Mouse (Mus musculus) ES-Bruce4 (cell line): ENCODE measurements around the gene Trappc5. TPM values are rescaled to one million over a fixed set of nuclear protein-coding genes. Genes with fewer than 3 reads are reported as not detected.
A peak's percentile ranks its signal among the peaks of the same experiment; 100 is the strongest.

Experiments used
- H3K27ac ChIP-seq: 2 replicates; pipeline ENCODE4 v1.5.1; 2012; ENCODE audit warnings: low read length, inconsistent platforms; ENCODE audit not compliant: insufficient read depth
- H3K27me3 ChIP-seq: 2 replicates; pipeline ENCODE4 v1.6.1; 2012; ENCODE audit warnings: mild to moderate bottlenecking, low read length, inconsistent platforms; ENCODE audit not compliant: control insufficient read depth, poor library complexity, insufficient read depth, severe bottlenecking
- H3K36me3 ChIP-seq: 2 replicates; pipeline ENCODE4 v1.6.1; 2012; ENCODE audit warnings: inconsistent platforms, mild to moderate bottlenecking, low read length, moderate library complexity; ENCODE audit not compliant: control insufficient read depth, poor library complexity, insufficient read depth, severe bottlenecking
- H3K4me1 ChIP-seq: one replicate; pipeline ENCODE4 v1.8.1; 2011; ENCODE audit warnings: low read length; ENCODE audit not compliant: control insufficient read depth, insufficient read depth
- H3K4me3 ChIP-seq: 2 replicates; pipeline ENCODE4 v1.5.1; 2011; ENCODE audit warnings: low read depth, mild to moderate bottlenecking, low read length
- H3K9ac ChIP-seq: 2 replicates; pipeline ENCODE4 v1.6.1; 2012; ENCODE audit warnings: low read depth, mild to moderate bottlenecking, inconsistent platforms; ENCODE audit not compliant: poor library complexity, severe bottlenecking
- H3K9me3 ChIP-seq: replicated peaks from 2 replicates; pipeline ENCODE4 v1.6.1; 2012; ENCODE audit warnings: mild to moderate bottlenecking, low read length, inconsistent platforms; ENCODE audit not compliant: control insufficient read depth, poor library complexity, insufficient read depth, severe bottlenecking
- CTCF ChIP-seq: IDR thresholded peaks from one replicate; pipeline ENCODE4 v1.8.1; 2011; ENCODE audit warnings: low read depth, low read length
- EP300 ChIP-seq: IDR thresholded peaks from 2 replicates; pipeline ENCODE4 v1.6.1; 2011; ENCODE audit warnings: low read depth, low read length; ENCODE audit not compliant: insufficient read depth
- POLR2A ChIP-seq: IDR thresholded peaks from one replicate; pipeline ENCODE4 v1.8.1; 2011; ENCODE audit warnings: low read length; ENCODE audit not compliant: insufficient read depth
- polyA plus RNA-seq: library from polyadenylated mRNA; stranded (reverse); fragments of >200 nt; gene quantifications from 2 replicates; pipeline ENCODE4 v1.2.4, GENCODE M21; 2011; ENCODE audit warnings: low read depth; ENCODE audit not compliant: missing spikeins, insufficient read depth, insufficient read length

Trappc5 gene
- polyA plus RNA-seq, 1 experiment = 18.2 TPM

DNA sequence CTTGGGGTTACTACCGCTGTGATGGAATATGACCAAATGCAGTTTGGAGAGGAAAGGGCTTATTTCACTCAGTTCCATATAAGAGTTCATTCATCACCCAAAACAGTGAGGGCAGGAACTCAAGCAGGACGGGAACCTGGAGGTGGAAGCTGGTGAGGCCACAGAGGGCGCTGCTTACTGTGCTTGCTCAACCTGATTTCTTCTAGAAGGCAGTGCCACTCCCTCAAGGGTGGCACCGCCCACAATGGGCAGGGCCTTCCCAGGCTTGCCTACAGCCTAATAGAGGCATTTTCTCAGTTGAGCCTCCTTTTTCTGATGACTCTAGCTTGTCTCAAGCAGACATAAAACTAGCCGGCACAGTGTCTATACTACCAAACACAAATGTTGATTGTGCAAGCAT is 30.3 kb upstream of the Trappc5 start:
- H3K9ac ChIP-seq = no peak overlapping the region
- no peak overlapping the region for H3K27ac ChIP-seq
- TF ChIP-seq POLR2A (no peak), CTCF (peak; percentile 66)
- H3K27me3 ChIP-seq = no peaks in the 10 kb centered on the region
- no peaks in the 10 kb centered on the region for H3K4me1 ChIP-seq
- no peaks in the 10 kb centered on the region for H3K9me3 ChIP-seq
- H3K36me3 ChIP-seq = 0 out of 2 replicates have a peak, but pooled peaks cover 4% of the 10 kb centered on the region
- no peak overlapping the region for H3K4me3 ChIP-seq

DNA sequence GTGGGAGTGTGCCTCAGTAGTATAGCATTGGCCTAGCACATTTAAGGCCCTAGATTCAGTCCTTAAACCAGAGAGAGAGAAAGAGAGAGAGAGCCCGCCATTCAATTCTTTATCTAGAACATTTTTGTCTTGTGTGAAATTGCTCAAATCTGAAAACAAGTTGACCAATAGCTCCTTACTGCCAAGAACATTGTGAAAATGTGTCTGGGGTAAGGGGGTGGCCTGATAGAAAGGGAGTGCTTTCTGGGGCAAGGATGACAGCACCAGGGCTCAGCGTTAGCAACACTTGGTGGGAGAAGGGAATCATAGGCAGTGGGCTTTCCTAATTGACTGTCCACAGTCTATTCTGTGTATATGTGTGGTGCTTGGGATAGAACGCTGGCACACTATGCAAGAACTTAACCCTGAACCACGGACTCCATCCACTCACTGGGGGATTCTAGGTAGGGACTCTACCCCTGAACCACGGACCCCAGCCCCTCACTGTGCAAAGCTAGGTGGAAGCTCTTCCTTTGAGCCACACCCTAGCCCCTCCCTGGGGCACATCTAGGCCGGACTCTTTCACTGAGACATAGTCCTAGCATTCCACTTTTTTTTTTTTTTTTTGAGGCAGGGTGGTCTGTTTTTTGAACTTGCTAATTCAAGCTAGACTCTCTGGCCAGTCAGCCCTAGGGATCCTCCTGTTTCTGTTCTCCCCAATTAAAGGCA is 29.1 kb upstream of the Trappc5 start:
- no peak overlapping the region for H3K4me3 ChIP-seq
- no peaks in the 10 kb centered on the region for H3K4me1 ChIP-seq
- TF ChIP-seq POLR2A (no peak), EP300 (no peak), CTCF (no peak)
- no peaks in the 10 kb centered on the region for H3K9me3 ChIP-seq
- H3K36me3 ChIP-seq = no peaks in the 10 kb centered on the region
- H3K27ac ChIP-seq = no peak overlapping the region; the same call in 1 of the 2 replicates
- no peaks in the 10 kb centered on the region for H3K27me3 ChIP-seq
- H3K9ac ChIP-seq = no peak overlapping the region

DNA sequence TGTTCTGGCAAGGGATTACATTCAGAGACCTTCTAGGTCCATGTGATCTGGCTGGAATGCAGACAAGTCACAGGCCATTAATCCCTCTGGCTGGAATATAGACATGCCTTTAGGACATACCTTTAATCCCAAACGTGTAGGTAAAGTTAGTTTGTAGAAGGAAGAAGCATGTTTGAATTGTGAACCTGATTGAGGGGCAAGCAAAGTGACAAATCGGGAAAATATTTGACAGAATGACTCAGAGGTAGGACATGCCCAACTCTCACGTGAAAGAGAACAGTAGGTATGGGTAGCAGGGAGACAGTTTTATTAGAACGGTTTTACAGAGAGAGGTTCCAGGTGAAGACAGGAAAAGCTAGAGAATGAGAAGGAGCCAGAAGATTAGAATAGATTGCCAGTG is 28.5 kb upstream of the Trappc5 start:
- Histone ChIP-seq H3K9me3 (no peaks in the 10 kb centered on the region), H3K27ac (no peak overlapping the region; the same call in 1 of the 2 replicates), H3K36me3 (no peaks in the 10 kb centered on the region), H3K4me3 (no peak overlapping the region), H3K4me1 (no peaks in the 10 kb centered on the region), H3K27me3 (no peaks in the 10 kb centered on the region), H3K9ac (no peak overlapping the region)
- TF ChIP-seq EP300 (no peak), POLR2A (no peak), CTCF (no peak)

DNA sequence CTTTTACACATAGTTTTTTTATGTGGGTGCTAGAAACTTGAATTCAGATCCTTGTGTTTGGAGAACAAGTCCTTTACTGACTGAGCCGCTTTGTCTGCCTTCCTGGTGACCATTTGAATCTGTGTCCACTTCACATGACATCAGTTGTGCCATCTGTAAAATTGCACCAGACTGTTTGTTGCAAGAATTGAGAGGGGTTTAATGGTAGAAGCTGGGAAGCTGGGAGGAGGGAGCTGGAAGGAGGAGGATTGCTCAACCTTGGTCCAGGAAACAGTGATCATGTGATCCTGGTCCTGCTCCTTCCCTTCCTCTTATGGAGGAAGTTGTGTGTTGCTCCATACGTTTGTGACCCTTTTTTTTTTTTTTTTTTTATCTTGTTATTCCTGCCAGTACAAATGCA is 27.8 kb upstream of the Trappc5 start:
- no peaks in the 10 kb centered on the region for H3K36me3 ChIP-seq
- no peaks in the 10 kb centered on the region for H3K27me3 ChIP-seq
- H3K9ac ChIP-seq = no peak overlapping the region
- H3K4me1 ChIP-seq = no peaks in the 10 kb centered on the region
- TF ChIP-seq POLR2A = no peak
- no peak for TF ChIP-seq CTCF
- no peak for TF ChIP-seq EP300
- no peaks in the 10 kb centered on the region for H3K9me3 ChIP-seq
- no peak overlapping the region for H3K4me3 ChIP-seq
- H3K27ac ChIP-seq = no peak overlapping the region

DNA sequence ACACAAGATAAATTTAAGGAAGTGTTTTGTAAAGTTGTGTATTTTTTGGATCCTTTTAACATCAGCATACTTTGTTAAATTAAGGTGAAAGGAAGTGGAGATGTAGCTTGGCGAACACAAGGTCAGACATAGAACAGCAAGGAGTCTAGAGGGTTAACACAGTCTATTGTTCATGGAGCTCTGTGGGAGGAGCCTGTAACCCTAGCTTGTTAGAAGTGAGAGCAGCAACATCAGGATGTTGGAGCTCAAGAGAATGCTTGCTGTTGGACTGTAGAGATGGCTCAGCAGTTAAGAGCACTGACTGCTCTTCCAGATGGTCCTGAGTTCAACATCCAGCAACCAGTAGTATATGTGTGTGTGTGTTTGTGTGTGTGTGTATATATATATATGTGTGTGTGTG is 27.1 kb upstream of the Trappc5 start:
- Histone ChIP-seq H3K36me3 (no peaks in the 10 kb centered on the region), H3K4me3 (no peak overlapping the region), H3K4me1 (no peaks in the 10 kb centered on the region)

DNA sequence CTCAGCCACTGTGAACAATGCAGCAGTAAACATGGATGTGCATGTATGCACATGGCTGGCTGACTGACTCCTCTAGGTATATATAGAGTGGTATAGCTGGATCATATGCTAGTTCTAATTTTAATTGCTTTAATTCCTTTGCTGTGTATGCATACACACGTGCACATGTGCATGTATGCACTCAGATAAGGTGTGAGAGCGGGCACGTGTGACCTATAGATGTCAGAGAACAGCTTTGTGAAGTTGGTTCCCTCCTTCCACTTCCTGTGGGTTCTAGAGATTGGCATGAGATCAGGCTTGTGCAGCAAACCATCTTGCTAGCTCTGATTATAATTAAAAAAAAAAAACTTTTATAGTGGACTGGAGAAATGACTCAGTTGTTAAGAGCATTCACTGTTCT is 23.3 kb upstream of the Trappc5 start:
- H3K9ac ChIP-seq = no peak overlapping the region
- H3K36me3 ChIP-seq = no peaks in the 10 kb centered on the region
- H3K4me1 ChIP-seq = peaks cover 2% of the 10 kb centered on the region
- H3K4me3 ChIP-seq = no peak overlapping the region
- no peak overlapping the region for H3K27ac ChIP-seq
- no peak for TF ChIP-seq POLR2A
- TF ChIP-seq CTCF = no peak
- TF ChIP-seq EP300 = no peak
- no peaks in the 10 kb centered on the region for H3K9me3 ChIP-seq
- H3K27me3 ChIP-seq = no peaks in the 10 kb centered on the region

More for the DNA sequence above, 27.1 kb upstream of the Trappc5 start:
- H3K27ac ChIP-seq = no peak overlapping the region
- H3K9ac ChIP-seq = no peak overlapping the region
- TF ChIP-seq POLR2A (no peak), EP300 (no peak), CTCF (no peak)
- H3K27me3 ChIP-seq = no peaks in the 10 kb centered on the region
- no peaks in the 10 kb centered on the region for H3K9me3 ChIP-seq
